Mouse (Mus musculus) midbrain, embryonic 11.5 days (tissue): Measurements from ENCODE around the gene Adam22. TPM values are rescaled to one million over a fixed set of nuclear protein-coding genes. Genes with fewer than 3 reads are reported as not detected.
"Not testable (repeated sequence)": the region's sequence is repeated elsewhere in the genome, so short reads cannot be mapped to it uniquely, and the experiment has no call there.

ENCODE experiments used
- ATAC-seq: fragments of 200-750 bp; cut with Nextera tagmentation; 2 replicates; pipeline ENCODE4 v1.8.0; 2017; ENCODE audit warnings: moderate TSS enrichment, moderate library complexity; ENCODE audit not compliant: low FRiP score
- DNase-seq: peaks from one replicate; pipeline ENCODE4 v3.0.0; 2015; ENCODE audit warnings: low spot score; ENCODE audit errors: missing footprints
- H3K27ac ChIP-seq: fragments of 300-500 bp; sonication (generic); 2 replicates; pipeline ENCODE4 v1.5.1; 2014; ENCODE audit warnings: low read depth, low read length
- H3K27me3 ChIP-seq: fragments of 300-500 bp; sonication (generic); 2 replicates; pipeline ENCODE4 v1.6.1; 2014; ENCODE audit warnings: mild to moderate bottlenecking, low read length, moderate library complexity, mixed read lengths; ENCODE audit not compliant: control insufficient read depth, insufficient read depth
- H3K36me3 ChIP-seq: fragments of 300-500 bp; sonication (generic); 2 replicates; pipeline ENCODE4 v1.6.1; 2014; ENCODE audit warnings: mild to moderate bottlenecking, low read length, moderate library complexity, mixed read lengths; ENCODE audit not compliant: control insufficient read depth, insufficient read depth
- H3K4me1 ChIP-seq: fragments of 300-500 bp; sonication (generic); 2 replicates; pipeline ENCODE4 v1.6.1; 2014; ENCODE audit warnings: low read length; ENCODE audit not compliant: control insufficient read depth, insufficient read depth
- H3K4me2 ChIP-seq: fragments of 300-500 bp; sonication (generic); 2 replicates; pipeline ENCODE4 v1.6.1; 2014; ENCODE audit warnings: mild to moderate bottlenecking, moderate library complexity
- H3K4me3 ChIP-seq: fragments of 300-500 bp; sonication (generic); 2 replicates; pipeline ENCODE4 v1.5.1; 2014; ENCODE audit warnings: low read depth, low read length
- H3K9ac ChIP-seq: fragments of 300-500 bp; sonication (generic); 2 replicates; pipeline ENCODE4 v1.6.1; 2014; ENCODE audit warnings: low read length
- H3K9me3 ChIP-seq: fragments of 300-500 bp; sonication (generic); 2 replicates; pipeline ENCODE4 v1.6.1; 2016; ENCODE audit warnings: low read length; ENCODE audit not compliant: control insufficient read depth
- WGBS: fragments of 180-500 bp; shearing (Covaris S2); extraction: QIAGEN DNeasy Blood & Tissue Kit; methylation state at CpG from one replicate; pipeline ENCODE4 v1.1.7; 2014; 5-methylcytosine and 5-hydroxymethylcytosine counted together
- polyA plus RNA-seq: library from polyadenylated mRNA; unstranded; fragments of >200 nt; fragmentation: Nextera tagmentation; extraction: Ambion mirVana; gene quantifications from 2 replicates; pipeline ENCODE4 v1.2.1, GENCODE M21; 2014

Adam22 gene
- polyA plus RNA-seq, 1 experiment from 2014 or later, result 14.8 TPM

- no peak for DNase-seq
Observed at GRCm38 (mm10) chr5:8224321-8224705, 143.6 kb downstream of the Adam22 start.

GRCm38 (mm10) chr5:8223597-8224320 lies 144.2 kb downstream of the Adam22 start:
- Histone ChIP-seq H3K36me3 (no peaks in the 10 kb centered on the region), H3K4me3 (no peak overlapping the region), H3K4me2 (no peak overlapping the region), H3K9ac (no peak overlapping the region), H3K9me3 (no peaks in the 10 kb centered on the region), H3K27ac (no peak overlapping the region), H3K4me1 (no peaks in the 10 kb centered on the region), H3K27me3 (no peaks in the 10 kb centered on the region)
- ATAC-seq (no peak), DNase-seq (no peak)
- WGBS, result 86% methylated on average over 8 of the region's 8 CpGs

More at GRCm38 (mm10) chr5:8224321-8224705, 143.6 kb downstream of the Adam22 start:
- no peak overlapping the region for H3K9ac ChIP-seq
- no peak for ATAC-seq
- H3K9me3 ChIP-seq, result no peaks in the 10 kb centered on the region
- no peak overlapping the region for H3K27ac ChIP-seq
- H3K4me3 ChIP-seq, result no peak overlapping the region
- 84% methylated on average over 4 of the region's 4 CpGs for WGBS
- no peak overlapping the region for H3K4me2 ChIP-seq
- H3K4me1 ChIP-seq, result no peaks in the 10 kb centered on the region
- H3K36me3 ChIP-seq, result no peaks in the 10 kb centered on the region
- no peaks in the 10 kb centered on the region for H3K27me3 ChIP-seq

- no peak for DNase-seq
- Histone ChIP-seq H3K9me3 (no peaks in the 10 kb centered on the region), H3K27me3 (no peaks in the 10 kb centered on the region), H3K9ac (no peak overlapping the region), H3K4me2 (no peak overlapping the region), H3K36me3 (no peaks in the 10 kb centered on the region), H3K27ac (no peak overlapping the region), H3K4me1 (no peaks in the 10 kb centered on the region), H3K4me3 (no peak overlapping the region)
- ATAC-seq, result no peak
- WGBS, result 89% methylated on average over 5 of the region's 5 CpGs
Observed at GRCm38 (mm10) chr5:8221630-8222029, 146.3 kb downstream of the Adam22 start.

GRCm38 (mm10) chr5:8215841-8216240 lies 152.1 kb downstream of the Adam22 start:
- 82% methylated on average over 1 of the region's 1 CpGs for WGBS
- Histone ChIP-seq H3K4me2 (no peak overlapping the region), H3K4me1 (no peaks in the 10 kb centered on the region), H3K9ac (no peak overlapping the region), H3K36me3 (no peaks in the 10 kb centered on the region), H3K9me3 (no peaks in the 10 kb centered on the region), H3K27me3 (no peaks in the 10 kb centered on the region), H3K27ac (no peak overlapping the region), H3K4me3 (no peak overlapping the region)
- no peak for ATAC-seq
- no peak for DNase-seq

GRCm38 (mm10) chr5:8184992-8185391 lies 183.0 kb downstream of the Adam22 start:
- not testable (repeated sequence) for ATAC-seq, H3K27me3 ChIP-seq, H3K36me3 ChIP-seq, DNase-seq, H3K9me3 ChIP-seq, H3K27ac ChIP-seq, H3K4me2 ChIP-seq, H3K9ac ChIP-seq, H3K4me3 ChIP-seq, H3K4me1 ChIP-seq
- 85% methylated on average over 1 of the region's 1 CpGs for WGBS

GRCm38 (mm10) chr5:8180646-8181045 lies 187.3 kb downstream of the Adam22 start:
- DNase-seq, result no peak
- Histone ChIP-seq H3K36me3 (no peaks in the 10 kb centered on the region), H3K4me2 (no peak overlapping the region), H3K4me1 (no peaks in the 10 kb centered on the region), H3K27me3 (no peaks in the 10 kb centered on the region), H3K9ac (no peak overlapping the region), H3K9me3 (no peaks in the 10 kb centered on the region), H3K4me3 (no peak overlapping the region), H3K27ac (no peak overlapping the region)
- ATAC-seq, result no peak
- WGBS, result 75% methylated on average over 1 of the region's 1 CpGs

GRCm38 (mm10) chr5:8178111-8178510 lies 189.8 kb downstream of the Adam22 start:
- H3K9me3 ChIP-seq, result no peaks in the 10 kb centered on the region
- H3K4me2 ChIP-seq, result no peak overlapping the region
- no peaks in the 10 kb centered on the region for H3K4me1 ChIP-seq
- no peak overlapping the region for H3K4me3 ChIP-seq
- whole genome bisulfite sequencing, result 90% methylated on average over 17 of the region's 17 CpGs
- ATAC-seq (no peak), DNase-seq (no peak)
- H3K27me3 ChIP-seq, result no peaks in the 10 kb centered on the region
- H3K27ac ChIP-seq, result no peak overlapping the region
- no peaks in the 10 kb centered on the region for H3K36me3 ChIP-seq
- H3K9ac ChIP-seq, result no peak overlapping the region

- no peak for DNase-seq
- no peaks in the 10 kb centered on the region for H3K27me3 ChIP-seq
- H3K9ac ChIP-seq, result no peak overlapping the region
- 61% methylated on average over 4 of the region's 4 CpGs for WGBS
- H3K4me2 ChIP-seq, result no peak overlapping the region
- H3K27ac ChIP-seq, result no peak overlapping the region
- H3K36me3 ChIP-seq, result no peaks in the 10 kb centered on the region
- no peaks in the 10 kb centered on the region for H3K9me3 ChIP-seq
- no peak for ATAC-seq
- H3K4me3 ChIP-seq, result no peak overlapping the region
- H3K4me1 ChIP-seq, result no peaks in the 10 kb centered on the region
Observed at GRCm38 (mm10) chr5:8164773-8165172, 203.2 kb downstream of the Adam22 start.

- no peaks in the 10 kb centered on the region for H3K4me1 ChIP-seq
- ATAC-seq, result no peak
- no peak overlapping the region for H3K4me3 ChIP-seq
- no peak overlapping the region for H3K4me2 ChIP-seq
- WGBS, result 89% methylated on average over 1 of the region's 1 CpGs
- H3K36me3 ChIP-seq, result no peaks in the 10 kb centered on the region
- H3K27me3 ChIP-seq, result no peaks in the 10 kb centered on the region
- no peaks in the 10 kb centered on the region for H3K9me3 ChIP-seq
- H3K27ac ChIP-seq, result no peak overlapping the region
- DNase-seq, result no peak
- no peak overlapping the region for H3K9ac ChIP-seq
Observed at GRCm38 (mm10) chr5:8151645-8152044, 216.3 kb downstream of the Adam22 start.
